Mouse (Mus musculus): ENCODE measurements around the gene Psmd5. TPM values are rescaled to one million over a fixed set of nuclear protein-coding genes. Genes with fewer than 3 reads are reported as not detected.
"Not testable (repeated sequence)": the region's sequence is repeated elsewhere in the genome, so short reads cannot be mapped to it uniquely, and the experiment has no call there.

Psmd5 gene
- polyA plus RNA-seq, 1 experiment from 2014 or later: 88.9 TPM

- Histone ChIP-seq H3K36me3 (peaks cover 43% of the 10 kb centered on the region), H3K9me3 (replicated peaks) (no peaks in the 10 kb centered on the region), H3K4me1 (peaks cover 11% of the 10 kb centered on the region; the same call in 1 of the 2 replicates), H3K27ac (replicated peaks) (no peak overlapping the region), H3K4me3 (replicated peaks) (no peak overlapping the region), H3K9ac (replicated peaks) (no peak overlapping the region), H3K4me2 (no peak overlapping the region), H3K27me3 (replicated peaks) (no peaks in the 10 kb centered on the region)
- 95% methylated on average over 2 of the region's 2 CpGs for WGBS
- no peak for ATAC-seq (ENCODE audit: low FRiP score)
Observed at GRCm38 (mm10) chr2:34818492-34818891, 56.3 kb downstream of the Psmd5 start.

- 100% methylated on average over 2 of the region's 2 CpGs for WGBS
- not testable (repeated sequence) for ATAC-seq (ENCODE audit: low FRiP score); H3K27ac ChIP-seq (replicated peaks); H3K4me3 ChIP-seq (replicated peaks); H3K4me2 ChIP-seq; H3K27me3 ChIP-seq (replicated peaks); H3K9me3 ChIP-seq (replicated peaks); H3K9ac ChIP-seq (replicated peaks); H3K4me1 ChIP-seq
- H3K36me3 ChIP-seq: peaks cover 51% of the 10 kb centered on the region
Observed at GRCm38 (mm10) chr2:34815893-34816292, 58.9 kb downstream of the Psmd5 start.

DNA sequence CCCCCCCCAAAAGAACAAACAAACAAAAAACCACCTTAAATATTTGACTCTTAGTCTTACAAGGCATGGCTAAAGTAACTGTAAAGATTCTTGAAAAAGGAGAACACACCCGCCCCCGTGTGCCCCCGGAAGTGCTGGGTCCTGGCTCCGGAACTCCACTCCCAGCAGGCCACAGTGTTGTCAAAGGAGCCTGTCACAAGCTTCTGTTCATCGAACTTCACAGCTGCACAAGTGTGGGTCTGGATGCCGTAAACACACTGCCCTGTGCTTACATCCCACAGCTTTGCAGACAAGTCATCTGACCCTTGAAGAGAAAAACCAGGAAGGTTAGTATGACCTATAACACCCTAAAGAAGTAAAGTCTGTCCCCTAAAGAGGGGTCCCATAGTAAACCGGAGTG lies 62.1 kb downstream of the Psmd5 start:
- no peaks in the 10 kb centered on the region for H3K9me3 ChIP-seq (replicated peaks)
- no peak overlapping the region for H3K4me3 ChIP-seq (replicated peaks)
- H3K9ac ChIP-seq (replicated peaks): no peak overlapping the region
- no peak for ATAC-seq (ENCODE audit: low FRiP score)
- H3K4me1 ChIP-seq: 0 out of 2 replicates have a peak, but pooled peaks cover 2% of the 10 kb centered on the region
- no peaks in the 10 kb centered on the region for H3K27me3 ChIP-seq (replicated peaks)
- 90% methylated on average over 7 of the region's 7 CpGs for WGBS
- no peak overlapping the region for H3K4me2 ChIP-seq
- H3K27ac ChIP-seq (replicated peaks): no peak overlapping the region
- H3K36me3 ChIP-seq: peaks cover 45% of the 10 kb centered on the region

DNA sequence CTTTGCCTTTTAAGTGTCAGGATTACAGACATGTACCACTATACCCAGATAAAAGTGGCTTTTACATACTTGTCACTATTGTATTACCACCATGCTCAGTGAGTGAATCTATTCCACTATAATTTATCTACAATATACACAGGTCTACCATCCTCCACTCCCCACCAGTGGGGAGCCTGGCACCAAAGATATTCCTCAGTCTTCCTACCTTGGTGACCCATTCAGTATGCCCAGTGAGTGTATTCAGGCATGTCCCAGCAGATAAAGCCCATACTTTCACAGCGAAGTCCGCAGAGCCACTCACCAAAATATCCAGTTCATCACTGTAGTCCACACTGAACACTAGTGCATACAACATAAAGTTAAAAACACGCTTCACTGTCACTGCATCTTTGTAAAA lies 64.0 kb downstream of the Psmd5 start:
- Histone ChIP-seq H3K36me3 (peaks cover 49% of the 10 kb centered on the region), H3K4me2 (no peak overlapping the region), H3K27ac (replicated peaks) (no peak overlapping the region), H3K4me3 (replicated peaks) (no peak overlapping the region), H3K9ac (replicated peaks) (no peak overlapping the region), H3K9me3 (replicated peaks) (no peaks in the 10 kb centered on the region), H3K4me1 (peaks cover under 1% of the 10 kb centered on the region; the same call in 1 of the 2 replicates), H3K27me3 (replicated peaks) (no peaks in the 10 kb centered on the region)
- WGBS: 95% methylated on average over 3 of the region's 3 CpGs
- no peak for ATAC-seq (ENCODE audit: low FRiP score)

DNA sequence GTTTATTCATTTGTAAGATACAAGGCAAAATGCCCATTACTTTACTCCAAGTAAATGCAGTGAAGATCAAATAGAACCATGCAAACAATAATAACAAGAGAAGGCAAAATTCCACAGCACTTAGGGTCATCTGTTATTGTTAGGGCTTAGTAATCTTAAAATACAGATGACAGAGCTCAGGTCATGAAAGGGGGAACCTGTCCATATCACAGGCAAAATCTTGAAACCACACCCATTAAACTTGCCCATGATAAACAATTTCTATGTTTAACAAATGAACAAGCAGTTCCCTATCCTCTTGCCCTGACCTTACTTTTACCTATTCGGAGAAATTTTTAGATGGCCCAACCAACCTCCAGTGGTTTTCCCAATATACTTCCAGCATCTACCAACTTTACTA lies 65.2 kb downstream of the Psmd5 start:
- WGBS: 100% methylated on average over 1 of the region's 1 CpGs
- ATAC-seq (ENCODE audit: low FRiP score): no peak
- Histone ChIP-seq H3K4me1 (peaks cover 9% of the 10 kb centered on the region; the same call in 1 of the 2 replicates), H3K36me3 (peaks cover 45% of the 10 kb centered on the region), H3K27me3 (replicated peaks) (no peaks in the 10 kb centered on the region), H3K9me3 (replicated peaks) (no peaks in the 10 kb centered on the region), H3K4me3 (replicated peaks) (no peak overlapping the region), H3K4me2 (no peak overlapping the region), H3K9ac (replicated peaks) (no peak overlapping the region), H3K27ac (replicated peaks) (no peak overlapping the region)

- no peak for ATAC-seq (ENCODE audit: low FRiP score)
- Histone ChIP-seq H3K27ac (replicated peaks) (no peak overlapping the region), H3K4me3 (replicated peaks) (no peak overlapping the region), H3K36me3 (peaks cover 34% of the 10 kb centered on the region), H3K4me2 (no peak overlapping the region), H3K4me1 (peaks cover 20% of the 10 kb centered on the region), H3K9ac (replicated peaks) (no peak overlapping the region), H3K27me3 (replicated peaks) (no peaks in the 10 kb centered on the region), H3K9me3 (replicated peaks) (no peaks in the 10 kb centered on the region)
- WGBS: 82% methylated on average over 2 of the region's 2 CpGs
Observed at GRCm38 (mm10) chr2:34808057-34808456, 66.7 kb downstream of the Psmd5 start.

- 87% methylated on average over 10 of the region's 10 CpGs for WGBS
- Histone ChIP-seq H3K27ac (replicated peaks) (no peak overlapping the region), H3K4me3 (replicated peaks) (no peak overlapping the region), H3K9me3 (replicated peaks) (no peaks in the 10 kb centered on the region), H3K9ac (replicated peaks) (no peak overlapping the region), H3K27me3 (replicated peaks) (no peaks in the 10 kb centered on the region), H3K4me1 (peaks cover 24% of the 10 kb centered on the region), H3K36me3 (peaks cover 17% of the 10 kb centered on the region; the same call in 1 of the 2 replicates), H3K4me2 (no peak overlapping the region)
- ATAC-seq (ENCODE audit: low FRiP score): no peak
Observed at GRCm38 (mm10) chr2:34805364-34805950, 69.3 kb downstream of the Psmd5 start.

GRCm38 (mm10) chr2:34804815-34805214 lies 70.0 kb downstream of the Psmd5 start:
- H3K27me3 ChIP-seq (replicated peaks): no peaks in the 10 kb centered on the region
- WGBS: 70% methylated on average over 1 of the region's 1 CpGs
- H3K9me3 ChIP-seq (replicated peaks): no peaks in the 10 kb centered on the region
- H3K4me2 ChIP-seq: no peak overlapping the region
- no peak overlapping the region for H3K9ac ChIP-seq (replicated peaks)
- ATAC-seq (ENCODE audit: low FRiP score): no peak
- peaks cover 30% of the 10 kb centered on the region for H3K4me1 ChIP-seq
- H3K36me3 ChIP-seq: peaks cover 17% of the 10 kb centered on the region; the same call in 1 of the 2 replicates
- no peak overlapping the region for H3K4me3 ChIP-seq (replicated peaks)
- H3K27ac ChIP-seq (replicated peaks): no peak overlapping the region

DNA sequence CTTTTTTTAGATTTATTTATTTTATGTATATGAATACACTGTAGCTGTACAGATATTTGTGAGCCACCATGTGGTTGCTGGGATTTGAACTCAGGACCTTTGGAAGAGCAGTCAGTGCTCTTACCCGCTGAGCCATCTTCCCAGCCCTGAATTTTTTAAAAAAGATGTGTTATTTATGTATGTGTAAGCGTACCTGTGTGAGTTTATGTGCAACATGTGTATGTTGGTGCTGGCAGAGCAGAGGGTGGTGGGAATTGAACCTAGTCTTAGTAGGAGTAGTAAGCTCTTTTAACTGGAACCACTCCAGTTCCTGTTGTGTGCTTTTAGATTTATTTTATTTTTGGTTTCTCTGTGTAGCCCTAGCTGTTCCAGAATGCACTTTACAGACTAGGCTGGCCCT lies 70.6 kb downstream of the Psmd5 start:
- Histone ChIP-seq H3K27me3 (replicated peaks) (no peaks in the 10 kb centered on the region), H3K9me3 (replicated peaks) (no peaks in the 10 kb centered on the region), H3K4me3 (replicated peaks) (no peak overlapping the region), H3K4me2 (peak overlapping the region; percentile 13; the same call in 1 of the 2 replicates), H3K27ac (replicated peaks) (no peak overlapping the region), H3K36me3 (peaks cover 17% of the 10 kb centered on the region; the same call in 1 of the 2 replicates), H3K4me1 (peaks cover 33% of the 10 kb centered on the region), H3K9ac (replicated peaks) (no peak overlapping the region)
- whole genome bisulfite sequencing: 92% methylated on average over 2 of the region's 2 CpGs
- no peak for ATAC-seq (ENCODE audit: low FRiP score)

DNA sequence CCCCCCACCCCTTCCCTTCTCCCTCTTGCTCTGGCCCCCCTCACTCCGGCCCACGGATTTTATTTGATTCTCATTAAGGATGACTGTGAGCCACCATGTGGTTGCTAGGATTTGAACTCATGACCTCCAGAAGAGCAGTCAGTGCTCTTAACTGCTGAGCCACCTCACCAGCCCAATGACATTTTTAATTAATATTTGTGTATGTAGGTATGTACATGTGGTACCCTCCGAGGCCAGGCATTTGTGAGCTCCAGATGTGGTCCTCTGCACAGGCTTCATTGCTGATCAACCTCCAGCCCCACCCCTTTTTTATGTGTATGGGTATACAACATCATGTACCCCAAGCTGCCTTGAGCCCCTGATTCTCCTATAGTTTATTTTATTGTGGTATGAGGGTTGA lies 71.0 kb downstream of the Psmd5 start:
- H3K4me2 ChIP-seq: peak overlapping the region; percentile 52
- H3K27ac ChIP-seq (replicated peaks): no peak overlapping the region
- H3K9me3 ChIP-seq (replicated peaks): no peaks in the 10 kb centered on the region
- H3K27me3 ChIP-seq (replicated peaks): no peaks in the 10 kb centered on the region
- no peak for ATAC-seq (ENCODE audit: low FRiP score)
- peaks cover 37% of the 10 kb centered on the region for H3K4me1 ChIP-seq
- 65% methylated on average over 3 of the region's 3 CpGs for WGBS
- peak overlapping the region; percentile 13; the same call in 1 of the 2 replicates for H3K4me3 ChIP-seq (replicated peaks)
- H3K9ac ChIP-seq (replicated peaks): no peak overlapping the region
- peaks cover 17% of the 10 kb centered on the region; the same call in 1 of the 2 replicates for H3K36me3 ChIP-seq

GRCm38 (mm10) chr2:34802565-34803245 lies 72.1 kb downstream of the Psmd5 start:
- ATAC-seq (ENCODE audit: low FRiP score): peak; percentile 65

More at GRCm38 (mm10) chr2:34802565-34803245, 72.1 kb downstream of the Psmd5 start:
- 1% methylated on average over 29 of the region's 32 CpGs for WGBS
- Histone ChIP-seq H3K4me3 (replicated peaks) (peak overlapping the region; percentile 70), H3K4me1 (peaks cover 39% of the 10 kb centered on the region), H3K27ac (replicated peaks) (peak overlapping the region; percentile 94), H3K36me3 (peaks cover 14% of the 10 kb centered on the region; the same call in 1 of the 2 replicates), H3K4me2 (peak overlapping the region; percentile 55), H3K9ac (replicated peaks) (peak overlapping the region; percentile 79)
- not testable (repeated sequence) for H3K27me3 ChIP-seq (replicated peaks); H3K9me3 ChIP-seq (replicated peaks)
